Mouse (Mus musculus) heart, adult 2 months (tissue): ENCODE results near the gene Mpp3.

ENCODE experiments used
- CTCF ChIP-seq: fragments of 200-600 bp; IDR thresholded peaks from 2 replicates; pipeline ENCODE4 v1.8.1; 2022; ENCODE audit warnings: antibody characterized with exemption, mild to moderate bottlenecking, moderate library complexity
- EP300 ChIP-seq: fragments of 200-500 bp; IDR thresholded peaks from 2 replicates; pipeline ENCODE4 v1.6.1; 2011; ENCODE audit warnings: low read depth, low read length, control low read depth; ENCODE audit not compliant: insufficient read depth
- POLR2A ChIP-seq: fragments of 200-500 bp; IDR thresholded peaks from 2 replicates; pipeline ENCODE4 v1.6.1; 2011; ENCODE audit warnings: mild to moderate bottlenecking, low read depth, low read length, control low read depth; ENCODE audit not compliant: insufficient read depth

DNA sequence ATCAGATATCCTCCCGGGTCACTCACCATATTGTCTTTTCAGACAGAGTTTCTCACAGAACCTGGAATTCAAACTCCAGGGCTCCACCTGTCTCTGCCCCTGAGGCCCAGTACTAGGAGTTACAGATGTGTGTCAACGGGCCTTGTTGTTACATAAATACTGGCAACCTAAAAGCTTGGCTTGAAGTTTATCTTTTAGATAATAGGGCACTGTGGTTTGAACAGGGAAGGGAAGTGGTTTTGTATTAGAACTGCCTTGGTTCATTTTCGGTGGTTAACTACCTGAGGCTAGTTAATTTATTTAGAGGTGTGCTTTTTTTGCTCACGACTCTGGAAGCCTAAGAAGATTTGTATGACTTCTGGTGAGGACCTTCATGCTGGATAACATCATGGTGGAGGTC, 74.8 kb downstream of the Mpp3 start:
- TF ChIP-seq POLR2A = no peak
- no peak for TF ChIP-seq CTCF
- TF ChIP-seq EP300 = no peak
